8 mouse cellular contexts compared by ENCODE assay signal in the genomic region with DNA sequence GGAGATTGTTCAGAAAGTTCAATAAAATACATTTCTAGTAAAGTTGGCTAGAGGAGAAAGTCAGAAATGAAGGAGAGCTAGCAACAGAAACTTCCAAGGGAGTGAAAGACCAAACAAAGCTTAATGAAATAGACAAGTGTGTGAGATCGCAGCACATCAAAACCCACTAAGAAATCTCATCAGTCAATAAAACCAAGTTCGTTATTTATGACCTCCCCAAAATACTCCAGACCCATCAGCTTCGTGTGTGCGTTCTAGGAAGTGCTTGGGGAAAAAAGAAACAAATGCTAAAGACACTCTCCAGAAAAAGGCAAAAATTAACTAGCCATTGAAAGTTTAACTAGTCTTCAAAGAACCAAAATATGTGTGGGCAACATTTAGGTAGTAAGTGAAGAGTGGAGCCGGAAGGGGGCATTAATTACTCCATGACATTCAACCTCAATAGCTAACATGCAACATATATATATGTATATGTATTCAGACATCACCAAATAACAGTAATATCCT. TPM values are rescaled to one million over a fixed set of nuclear protein-coding genes. Genes with fewer than 3 reads are reported as not detected.
DNase-seq lines count a peak whose midpoint lies in the region; ATAC-seq and TF ChIP-seq lines count a peak whose summit lies in the region.

No protein-coding gene starts in this region.

- TF ChIP-seq EP300 in heart, postnatal 0 days (IDR thresholded peaks at IDR 0.05; ENCODE audit: low read depth) = no peak

- no peaks in the 10 kb centered on the region for H3K9me3 ChIP-seq in heart, postnatal 0 days (replicated peaks; ENCODE audit: control insufficient read depth, low read length)
- no peaks in the 10 kb centered on the region; the same call in 1 of the 2 replicates for H3K9me3 ChIP-seq in hindbrain, embryonic 12.5 days (replicated peaks)
- H3K9me3 ChIP-seq in midbrain, embryonic 12.5 days = 0 out of 2 replicates have a peak, but pooled peaks cover 3% of the 10 kb centered on the region

- H3K27ac ChIP-seq in heart, postnatal 0 days (ENCODE audit: low read depth) = peak overlapping the region; percentile 91
- H3K27ac ChIP-seq in bone marrow macrophage, adult 2 months (ENCODE audit: insufficient read depth, low read depth, low read length) = no peak overlapping the region
- peak overlapping the region; percentile 97 for H3K27ac ChIP-seq in hindbrain, embryonic 12.5 days
- H3K27ac ChIP-seq in midbrain, embryonic 12.5 days (replicated peaks) = peak overlapping the region; percentile 94

- H3K27me3 ChIP-seq in heart, postnatal 0 days (ENCODE audit: control insufficient read depth, insufficient read depth, low read length) = no peaks in the 10 kb centered on the region
- no peaks in the 10 kb centered on the region for H3K27me3 ChIP-seq in hindbrain, embryonic 12.5 days
- no peaks in the 10 kb centered on the region for H3K27me3 ChIP-seq in midbrain, embryonic 12.5 days

- 0 out of 2 replicates have a peak, but pooled peaks cover 5% of the 10 kb centered on the region for H3K36me3 ChIP-seq in heart, postnatal 0 days (replicated peaks; ENCODE audit: control insufficient read depth, insufficient read depth, low read length)
- H3K36me3 ChIP-seq in hindbrain, embryonic 12.5 days = peaks cover 13% of the 10 kb centered on the region
- peaks cover 5% of the 10 kb centered on the region; the same call in 1 of the 2 replicates for H3K36me3 ChIP-seq in midbrain, embryonic 12.5 days

- ATAC-seq in heart, postnatal 0 days (ENCODE audit: insufficient read depth, low read depth) = no peak
- no peak for ATAC-seq in hindbrain, embryonic 12.5 days (ENCODE audit: low FRiP score)
- ATAC-seq in midbrain, embryonic 12.5 days (ENCODE audit: low FRiP score, low read depth) = no peak

- peaks cover 12% of the 10 kb centered on the region; the same call in 1 of the 2 replicates for H3K4me1 ChIP-seq in heart, postnatal 0 days (ENCODE audit: control insufficient read depth, insufficient read depth)
- H3K4me1 ChIP-seq in bone marrow macrophage, adult 2 months (ENCODE audit: control insufficient read depth, insufficient read depth, low read length) = peaks cover 5% of the 10 kb centered on the region
- peaks cover 7% of the 10 kb centered on the region for H3K4me1 ChIP-seq in hindbrain, embryonic 12.5 days
- peaks cover 12% of the 10 kb centered on the region for H3K4me1 ChIP-seq in midbrain, embryonic 12.5 days

- peak overlapping the region; percentile 76 for H3K9ac ChIP-seq in heart, postnatal 0 days (replicated peaks; ENCODE audit: low read depth, low read length)
- H3K9ac ChIP-seq in hindbrain, embryonic 12.5 days = peak overlapping the region; percentile 80
- peak overlapping the region; percentile 83 for H3K9ac ChIP-seq in midbrain, embryonic 12.5 days (replicated peaks)

- DNase-seq in heart, postnatal 0 days (ENCODE audit: low spot score) = no peak
- no peak for DNase-seq in heart, postnatal 25 days (ENCODE audit: low spot score)
- DNase-seq in adrenal gland, adult 8-10 months = no peak
- no peak for DNase-seq in gastrocnemius, postnatal 4 days (ENCODE audit: low spot score in 2 of 2)
- no peak for DNase-seq in layer of hippocampus, postnatal 25 days (ENCODE audit: extremely low spot score in 1 of 2, low spot score in 1 of 2)

- WGBS in heart, postnatal 0 days = 48% methylated on average over 5 of the region's 5 CpGs
- 53% methylated on average over 5 of the region's 5 CpGs for WGBS in hindbrain, embryonic 12.5 days
- WGBS in midbrain, embryonic 12.5 days = 40% methylated on average over 5 of the region's 5 CpGs

- H3K4me3 ChIP-seq in heart, postnatal 0 days (ENCODE audit: low read depth, low read length) = peak overlapping the region; percentile 81
- H3K4me3 ChIP-seq in bone marrow macrophage, adult 2 months (ENCODE audit: insufficient read depth, low read length) = peak overlapping the region; percentile 84
- peak overlapping the region; percentile 70 for H3K4me3 ChIP-seq in hindbrain, embryonic 12.5 days
- peak overlapping the region; percentile 65 for H3K4me3 ChIP-seq in midbrain, embryonic 12.5 days

- TF ChIP-seq CTCF in heart, postnatal 0 days (IDR thresholded peaks at IDR 0.05; ENCODE audit: low read depth) = no peak
- no peak for TF ChIP-seq CTCF in bone marrow macrophage, adult 2 months (IDR thresholded peaks at IDR 0.05; ENCODE audit: low read depth, low read length)

- intact Hi-C loops in heart, postnatal 25 days (cut with DNase I) = loop anchor here (10.0 kb wide), 1 partner anchor 257 kb away; the partner anchor contains the start of genes Hmgb1 and Uspl1

- peak overlapping the region; percentile 65 for H3K4me2 ChIP-seq in heart, postnatal 0 days (ENCODE audit: low read depth, low read length)
- H3K4me2 ChIP-seq in hindbrain, embryonic 12.5 days (replicated peaks) = peak overlapping the region; percentile 52
- H3K4me2 ChIP-seq in midbrain, embryonic 12.5 days (replicated peaks) = peak overlapping the region; percentile 68

- TF ChIP-seq POLR2A in bone marrow macrophage, adult 2 months (IDR thresholded peaks at IDR 0.05; ENCODE audit: borderline replicate concordance, low read depth, low read length) = no peak

RNA-seq across cellular contexts. Expression of gene Katnal1, which starts 1.4 kb away (rescaled TPM):
- 5.4 and 21.1 TPM in 2 replicates for total RNA-seq in heart, postnatal 0 days (2014; rRNA removed; ENCODE audit: low replicate concordance)
- polyA plus RNA-seq in heart, postnatal 0 days (2015; fragmentation: Nextera tagmentation; extraction: Ambion mirVana) = 8.0 and 8.4 TPM in 2 replicates
- total RNA-seq in heart, postnatal 25 days (2021) = 1 to 10 TPM; 9.2 to 9.9 TPM
- 7.1 and 7.7 TPM in 2 replicates for polyA plus RNA-seq in bone marrow macrophage, adult 2 months (2012; ENCODE audit: insufficient read depth, insufficient read length, missing spikeins)
- polyA plus RNA-seq in hindbrain, embryonic 12.5 days (2016; fragmentation: Nextera tagmentation; extraction: Ambion mirVana) = 30.8 and 34.4 TPM in 2 replicates
- polyA plus RNA-seq in midbrain, embryonic 12.5 days (2016; fragmentation: Nextera tagmentation; extraction: Ambion mirVana) = 37.0 and 39.7 TPM in 2 replicates
- total RNA-seq in adrenal gland, adult 8-10 months (2022) = 10 to 100 TPM in 3 of 4 experiments, 1 to 10 TPM in 1; 9.6 to 19.8 (median 13.2) TPM
- 10 to 100 TPM; 10.4 to 12.4 TPM for total RNA-seq in gastrocnemius, postnatal 4 days (2021)
- total RNA-seq in layer of hippocampus, postnatal 25 days (2021) = 10 to 100 TPM; 60.1 to 63.6 TPM
